Mouse (Mus musculus) subcutaneous adipose tissue, adult 2 months (tissue): ENCODE measurements around the gene Arr3. TPM values are rescaled to one million over a fixed set of nuclear protein-coding genes. Genes with fewer than 3 reads are reported as not detected.

Source experiments
- polyA plus RNA-seq: library from polyadenylated mRNA; depleted of rRNA; stranded (reverse); fragments of >200 nt; gene quantifications from 2 replicates; pipeline ENCODE4 v1.2.3, GENCODE M21; 2012; ENCODE audit warnings: low replicate concordance; rRNA removed

The Arr3 gene
- polyA plus RNA-seq = not detected in 2 replicates

GRCm38 (mm10) chrX:100605314-100605713 is at the start of gene Arr3:
Arr3 (plus strand) TSS chrX:100605497.

GRCm38 (mm10) chrX:100571951-100572350 is 33.3 kb upstream of the Arr3 start, which contains the start of gene Awat1:
Awat1 (plus strand) TSS chrX:100572251.

GRCm38 (mm10) chrX:100594791-100595190 is 10.5 kb upstream of the Arr3 start, which contains the start of gene P2ry4:
P2ry4 (minus strand) TSS chrX:100594869.

GRCm38 (mm10) chrX:100625546-100625801 is 20.2 kb downstream of the Arr3 start, which contains the start of gene Kif4:
Kif4 (plus strand) TSS chrX:100625737.

GRCm38 (mm10) chrX:100625802-100626793 is 20.8 kb downstream of the Arr3 start, which contains the start of gene Pdzd11:
Pdzd11 (minus strand) TSS chrX:100626568.

Other genes with a start within 250 kb of the Arr3 start
- not detected in 2 replicates for gene Otud6a, start 176.5 kb upstream of the Arr3 start, polyA plus RNA-seq
- 0.37 and 0.80 TPM in 2 replicates for gene Awat2, start 162.8 kb upstream of the Arr3 start, polyA plus RNA-seq
- 28.2 and 37.8 TPM in 2 replicates for gene Igbp1, start 111.2 kb upstream of the Arr3 start, polyA plus RNA-seq
- not detected in 2 replicates for gene Dgat2l6, start 80.7 kb upstream of the Arr3 start, polyA plus RNA-seq
- not detected in 2 replicates for gene Awat1, start 33.2 kb upstream of the Arr3 start, polyA plus RNA-seq
- gene P2ry4, start 10.6 kb upstream of the Arr3 start, polyA plus RNA-seq = 0.03 TPM in 1 of 2 replicates, not detected in the other
- gene Kif4, start 20.2 kb downstream of the Arr3 start, polyA plus RNA-seq = 0.20 and 1.6 TPM in 2 replicates
- 29.2 and 40.1 TPM in 2 replicates for gene Pdzd11, start 21.1 kb downstream of the Arr3 start, polyA plus RNA-seq
- gene Gdpd2, start 124.4 kb downstream of the Arr3 start, polyA plus RNA-seq = 0.16 and 1.5 TPM in 2 replicates
- 4.0 and 23.6 TPM in 2 replicates for gene Dlg3, start 162.2 kb downstream of the Arr3 start, polyA plus RNA-seq